In genomic region chr16:74222501-74222900, GRCm38 (mm10) we compare ENCODE assay signal across 11 mouse cellular contexts.
"Had no signal": no experiment of that assay in that cellular context is flagged by ENCODE, and none has a peak within 500 bp of the region (broad histone marks: within the 10 kb centered on the region; RNA-seq: fewer than 3 reads in every experiment).

No protein-coding gene starts in this region.

- H3K4me2 ChIP-seq: kidney, embryonic 15.5 days; neural tube, embryonic 13.5 days had no signal

- H3K9me3 ChIP-seq: kidney, embryonic 15.5 days; midbrain, embryonic 10.5 days had no signal

- H3K36me3 ChIP-seq: kidney, embryonic 15.5 days; midbrain, embryonic 10.5 days; neural tube, embryonic 13.5 days had no signal

- H3K27ac ChIP-seq: kidney, embryonic 15.5 days; liver, embryonic 14.5 days; midbrain, embryonic 10.5 days; neural tube, embryonic 13.5 days; stomach, postnatal 0 days had no signal

- H3K4me3 ChIP-seq: kidney, embryonic 15.5 days; midbrain, embryonic 10.5 days; neural tube, embryonic 13.5 days had no signal

- H3K9ac ChIP-seq: kidney, embryonic 15.5 days; liver, embryonic 14.5 days; neural tube, embryonic 13.5 days had no signal

- H3K27me3 ChIP-seq: kidney, embryonic 15.5 days; neural tube, embryonic 13.5 days had no signal

- H3K4me1 ChIP-seq: midbrain, embryonic 10.5 days had no signal

- DNase-seq: kidney, adult 2 months; kidney, postnatal 14 days; left cerebral cortex, postnatal 4 days; lung, adult 18-20 months; midbrain, embryonic 14.5 days; thymus, postnatal 4 days had no signal
